Mouse (Mus musculus) heart, adult 2 months (tissue): ENCODE data around the gene Prkch. TPM values are rescaled to one million over a fixed set of nuclear protein-coding genes. Genes with fewer than 3 reads are reported as not detected.

Experiments
- DNase-seq, 2 experiments: peaks; one replicate each; pipeline ENCODE4 v3.0.0; 2021
- H3K27ac ChIP-seq: fragments of 200-600 bp; 2 replicates; pipeline ENCODE4 v1.8.1; 2022
- H3K27me3 ChIP-seq: fragments of 200-500 bp; 2 replicates; pipeline ENCODE4 v1.6.1; 2012; ENCODE audit warnings: mild to moderate bottlenecking, low read length, inconsistent platforms, mixed read lengths; ENCODE audit not compliant: control insufficient read depth, insufficient read depth
- H3K36me3 ChIP-seq: fragments of 200-500 bp; 2 replicates; pipeline ENCODE4 v1.6.1; 2012; ENCODE audit warnings: low read length, inconsistent platforms; ENCODE audit not compliant: control insufficient read depth, insufficient read depth
- H3K4me1 ChIP-seq: fragments of 200-500 bp; 2 replicates; pipeline ENCODE4 v1.6.1; 2011; ENCODE audit warnings: low read length; ENCODE audit not compliant: control insufficient read depth, insufficient read depth
- H3K4me3 ChIP-seq: fragments of 200-600 bp; 2 replicates; pipeline ENCODE4 v1.8.1; 2022
- H3K79me2 ChIP-seq: fragments of 200-500 bp; replicated peaks from 2 replicates; pipeline ENCODE4 v1.6.1; 2012; ENCODE audit warnings: mild to moderate bottlenecking, inconsistent platforms, low read length, moderate library complexity, mixed read lengths; ENCODE audit not compliant: control insufficient read depth, insufficient read depth
- H3K9ac ChIP-seq: fragments of 200-500 bp; 2 replicates; pipeline ENCODE4 v1.6.1; 2012; ENCODE audit warnings: low read depth, mild to moderate bottlenecking, control low read depth, inconsistent platforms, low read length, mixed read lengths
- CTCF ChIP-seq: fragments of 200-600 bp; IDR thresholded peaks from 2 replicates; pipeline ENCODE4 v1.8.1; 2022; ENCODE audit warnings: antibody characterized with exemption, mild to moderate bottlenecking, moderate library complexity
- EP300 ChIP-seq: fragments of 200-500 bp; IDR thresholded peaks from 2 replicates; pipeline ENCODE4 v1.6.1; 2011; ENCODE audit warnings: low read depth, low read length, control low read depth; ENCODE audit not compliant: insufficient read depth
- POLR2A ChIP-seq: fragments of 200-500 bp; IDR thresholded peaks from 2 replicates; pipeline ENCODE4 v1.6.1; 2011; ENCODE audit warnings: mild to moderate bottlenecking, low read depth, low read length, control low read depth; ENCODE audit not compliant: insufficient read depth
- WGBS: fragments of 180-500 bp; shearing (Covaris S2); methylation state at CpG from one replicate; pipeline ENCODE4 v1.1.7; 2018; 5-methylcytosine and 5-hydroxymethylcytosine counted together
- intact Hi-C: fragments of 180-260 bp; cut with DNase I; formaldehyde crosslinking; loops from one replicate; pipeline ENCODE4 v1.15.1; 2025
- polyA plus RNA-seq: library from polyadenylated mRNA; depleted of rRNA; stranded (reverse); fragments of >200 nt; gene quantifications from 2 replicates; pipeline ENCODE4 v1.2.3, GENCODE M21; 2012
- total RNA-seq, 2 experiments: library from RNA; stranded (reverse); gene quantifications; 2 replicates each; pipeline ENCODE4 v1.2.3; 2021

Prkch gene
- total and polyA plus RNA-seq, 3 experiments, result 9.7 to 17.5 (median 16.6) TPM

- Histone ChIP-seq H3K79me2 (no peaks in the 10 kb centered on the region), H3K36me3 (peaks cover 13% of the 10 kb centered on the region), H3K27ac (no peak overlapping the region), H3K27me3 (no peaks in the 10 kb centered on the region), H3K4me1 (peaks cover 23% of the 10 kb centered on the region), H3K4me3 (no peak overlapping the region), H3K9ac (no peak overlapping the region)
- WGBS, result 100% methylated on average over 1 of the region's 1 CpGs
- no peak for DNase-seq
- intact Hi-C loops, result no loop called here
- TF ChIP-seq CTCF, result no peak
- TF ChIP-seq POLR2A, result no peak
- no peak for TF ChIP-seq EP300
Measured at GRCm38 (mm10) chr12:73770771-73771170, 186.2 kb downstream of the Prkch start.

- no peaks in the 10 kb centered on the region for H3K79me2 ChIP-seq
- no peak overlapping the region for H3K4me3 ChIP-seq
- H3K9ac ChIP-seq, result no peak overlapping the region
- H3K4me1 ChIP-seq, result peaks cover 10% of the 10 kb centered on the region
- H3K27me3 ChIP-seq, result no peaks in the 10 kb centered on the region
- peak in 1 of 2 experiments; percentile 52 for DNase-seq
- TF ChIP-seq CTCF, result no peak
- no peak for TF ChIP-seq EP300
- peaks cover 13% of the 10 kb centered on the region for H3K36me3 ChIP-seq
- 58% methylated on average over 7 of the region's 7 CpGs for WGBS
- peak overlapping the region; percentile 48 for H3K27ac ChIP-seq
- intact Hi-C loops, result loop anchor here (5.0 kb wide), 1 partner anchor 68 kb away; no protein-coding TSS in a partner anchor
Measured at GRCm38 (mm10) chr12:73774793-73775385, 190.3 kb downstream of the Prkch start.

DNA sequence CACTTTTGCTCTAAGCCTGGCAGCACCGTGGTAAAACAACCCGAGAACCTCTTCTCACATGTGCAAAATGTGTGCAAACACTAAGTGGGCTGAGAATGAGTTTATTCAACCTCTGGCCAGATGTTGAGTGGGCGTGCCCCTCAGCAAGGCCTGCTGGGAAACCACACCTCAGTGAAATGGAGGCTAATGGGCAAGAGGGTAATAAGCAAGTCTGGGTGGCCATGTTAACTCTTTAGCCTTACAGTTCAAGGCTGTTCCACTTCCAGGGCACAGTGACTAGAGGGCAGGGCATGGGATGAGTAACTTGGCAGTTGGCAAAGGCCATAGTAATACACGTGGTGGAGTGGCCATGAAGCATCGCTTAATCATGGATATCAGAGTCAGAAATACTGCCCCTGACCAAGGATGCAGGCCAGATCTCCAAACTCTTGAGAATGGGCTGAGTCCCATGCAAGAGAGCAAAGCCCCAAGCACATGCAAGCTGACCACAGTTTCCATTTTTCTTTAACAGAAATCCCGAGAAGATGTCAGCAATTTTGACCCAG is 191.9 kb downstream of the Prkch start:
- Histone ChIP-seq H3K27ac (no peak overlapping the region), H3K4me1 (peaks cover 18% of the 10 kb centered on the region), H3K4me3 (no peak overlapping the region), H3K79me2 (no peaks in the 10 kb centered on the region), H3K36me3 (peaks cover 11% of the 10 kb centered on the region), H3K27me3 (no peaks in the 10 kb centered on the region), H3K9ac (no peak overlapping the region)
- intact Hi-C loops, result loop anchor here (5.0 kb wide), 1 partner anchor 69 kb away; no protein-coding TSS in a partner anchor
- WGBS, result 86% methylated on average over 6 of the region's 6 CpGs
- DNase-seq, result no peak
- TF ChIP-seq CTCF (no peak), EP300 (no peak), POLR2A (no peak)

DNA sequence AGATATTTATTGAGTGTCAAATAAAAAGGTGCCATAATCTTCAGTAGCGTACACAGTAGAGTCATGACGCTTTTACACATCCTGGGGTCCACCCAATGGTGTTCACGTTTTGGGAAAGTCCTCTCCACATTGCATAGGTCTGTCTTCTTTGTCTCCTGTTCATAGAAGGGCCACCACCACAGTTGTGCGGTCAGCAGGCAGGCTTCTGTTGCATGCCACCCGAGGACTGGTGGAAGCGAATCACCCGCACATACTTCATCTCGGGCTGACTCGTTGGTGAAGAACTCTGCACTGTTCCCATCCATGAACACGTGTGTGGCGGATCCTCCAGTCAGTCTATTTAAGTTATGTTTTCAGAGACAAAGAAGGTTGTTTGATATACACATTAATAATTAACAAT is 193.1 kb downstream of the Prkch start:
- Histone ChIP-seq H3K79me2 (no peaks in the 10 kb centered on the region), H3K36me3 (peaks cover 13% of the 10 kb centered on the region), H3K9ac (no peak overlapping the region), H3K27me3 (no peaks in the 10 kb centered on the region), H3K27ac (no peak overlapping the region), H3K4me3 (no peak overlapping the region), H3K4me1 (peaks cover 19% of the 10 kb centered on the region)
- TF ChIP-seq EP300 (no peak), CTCF (no peak)
- 92% methylated on average over 11 of the region's 11 CpGs for WGBS
- intact Hi-C loops, result loop anchor here (5.0 kb wide), 1 partner anchor 70 kb away; no protein-coding TSS in a partner anchor
- no peak for DNase-seq

DNA sequence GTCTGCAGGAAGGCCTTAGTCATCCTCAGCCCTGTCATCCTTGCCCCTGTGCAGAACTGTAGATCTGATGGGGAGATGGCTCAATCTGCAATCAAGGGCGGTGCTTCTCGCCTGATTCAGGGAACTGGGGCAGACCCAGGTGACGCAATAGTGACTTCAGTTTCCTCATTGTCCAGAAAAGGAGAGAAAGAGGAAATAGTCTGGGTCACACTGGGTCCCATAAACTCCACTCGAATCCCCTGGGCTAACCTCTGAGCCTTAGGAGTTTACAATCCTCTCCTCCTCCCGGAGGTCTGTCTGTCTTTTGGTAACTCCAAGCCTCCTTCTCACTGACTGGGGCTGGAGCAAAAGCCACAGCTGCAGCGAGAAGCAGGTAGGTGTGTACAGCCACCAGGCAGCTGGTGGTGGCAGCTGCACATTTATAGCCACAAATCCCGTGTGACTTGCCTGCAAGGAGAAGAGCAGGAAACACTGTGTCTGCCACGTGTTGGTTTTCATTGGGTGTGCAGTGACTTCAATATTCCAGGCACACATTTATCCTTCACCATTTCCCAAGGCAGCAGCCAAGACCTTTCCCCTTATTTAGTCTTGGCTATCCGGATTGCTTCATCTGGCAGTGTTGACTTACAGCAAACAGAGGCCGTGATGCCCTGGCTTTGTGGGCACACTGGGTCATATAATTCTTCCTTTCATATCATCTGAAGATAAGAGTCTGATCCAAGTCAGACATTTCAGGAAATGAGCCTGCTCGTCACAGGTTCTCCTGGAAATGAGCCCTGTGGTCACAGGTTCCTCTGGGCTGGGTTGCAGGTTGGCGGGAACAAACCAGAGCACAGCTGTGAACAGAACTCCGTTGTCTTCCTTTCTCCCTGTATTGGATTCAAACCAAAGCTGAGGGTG is 195.0 kb downstream of the Prkch start:
- Histone ChIP-seq H3K4me3 (no peak overlapping the region), H3K36me3 (peaks cover 6% of the 10 kb centered on the region), H3K27me3 (no peaks in the 10 kb centered on the region), H3K4me1 (peaks cover 18% of the 10 kb centered on the region), H3K27ac (peak overlapping the region; percentile 87), H3K9ac (no peak overlapping the region), H3K79me2 (no peaks in the 10 kb centered on the region)
- TF ChIP-seq EP300 (peak; percentile 67), POLR2A (peak; percentile 55; the same call in 1 of the 2 replicates), CTCF (peak; percentile 12; the same call in 1 of the 2 replicates)
- intact Hi-C loops, result loop anchor here (5.0 kb wide), 1 partner anchor 72 kb away; no protein-coding TSS in a partner anchor
- peak; percentile 67 to 84 for DNase-seq
- WGBS, result 12% methylated on average over 13 of the region's 13 CpGs
